Mouse (Mus musculus) left cerebral cortex, adult 6 months (tissue): ENCODE measurements around the gene Slc7a1. TPM values are rescaled to one million over a fixed set of nuclear protein-coding genes. Genes with fewer than 3 reads are reported as not detected.

ENCODE experiments used
- long read RNA-seq, 2 experiments: library from polyadenylated mRNA; unstranded; transcript quantifications; one replicate each; pipeline ENCODE4 v2.0.0; 2019 to 2020
- polyA plus RNA-seq: library from polyadenylated mRNA; unstranded; fragments of <200 nt; fragmentation: Nextera tagmentation; gene quantifications from 2 replicates; pipeline ENCODE4 v1.2.3, GENCODE M21; 2021

Gene Slc7a1
- 15.5 and 18.3 TPM in 2 replicates for polyA plus RNA-seq
- long read RNA-seq, experiment 1, full-length matches to known transcripts, result 2 of 12 reads
- long read RNA-seq, experiment 1, partial matches to known transcripts, result 4 of 12 reads
- long read RNA-seq, experiment 1, other reads (novel, unspliced or antisense), result 6 of 12 reads
- long read RNA-seq, experiment 2, partial matches to known transcripts, result 0 of 5 reads
- long read RNA-seq, experiment 2, other reads (novel, unspliced or antisense), result 5 of 5 reads

GRCm38 (mm10) chr5:148399660-148400443, at the start of gene Slc7a1:
Slc7a1 (minus strand) TSS chr5:148399904.

Other genes with a start within 250 kb of the Slc7a1 start
- gene Ubl3, start 152.9 kb upstream of the Slc7a1 start, polyA plus RNA-seq, result 107 and 153 TPM in 2 replicates